Mouse (Mus musculus) midbrain, embryonic 11.5 days (tissue): ENCODE results near the gene Cldn7. TPM values are rescaled to one million over a fixed set of nuclear protein-coding genes. Genes with fewer than 3 reads are reported as not detected.
"Not testable (repeated sequence)": the region's sequence is repeated elsewhere in the genome, so short reads cannot be mapped to it uniquely, and the experiment has no call there.

Source experiments
- ATAC-seq: fragments of 200-750 bp; cut with Nextera tagmentation; 2 replicates; pipeline ENCODE4 v1.8.0; 2017; ENCODE audit warnings: moderate TSS enrichment, moderate library complexity; ENCODE audit not compliant: low FRiP score
- DNase-seq: peaks from one replicate; pipeline ENCODE4 v3.0.0; 2015; ENCODE audit warnings: low spot score; ENCODE audit errors: missing footprints
- H3K27ac ChIP-seq: fragments of 300-500 bp; sonication (generic); 2 replicates; pipeline ENCODE4 v1.5.1; 2014; ENCODE audit warnings: low read depth, low read length
- H3K27me3 ChIP-seq: fragments of 300-500 bp; sonication (generic); 2 replicates; pipeline ENCODE4 v1.6.1; 2014; ENCODE audit warnings: mild to moderate bottlenecking, low read length, moderate library complexity, mixed read lengths; ENCODE audit not compliant: control insufficient read depth, insufficient read depth
- H3K36me3 ChIP-seq: fragments of 300-500 bp; sonication (generic); 2 replicates; pipeline ENCODE4 v1.6.1; 2014; ENCODE audit warnings: mild to moderate bottlenecking, low read length, moderate library complexity, mixed read lengths; ENCODE audit not compliant: control insufficient read depth, insufficient read depth
- H3K4me1 ChIP-seq: fragments of 300-500 bp; sonication (generic); 2 replicates; pipeline ENCODE4 v1.6.1; 2014; ENCODE audit warnings: low read length; ENCODE audit not compliant: control insufficient read depth, insufficient read depth
- H3K4me2 ChIP-seq: fragments of 300-500 bp; sonication (generic); 2 replicates; pipeline ENCODE4 v1.6.1; 2014; ENCODE audit warnings: mild to moderate bottlenecking, moderate library complexity
- H3K4me3 ChIP-seq: fragments of 300-500 bp; sonication (generic); 2 replicates; pipeline ENCODE4 v1.5.1; 2014; ENCODE audit warnings: low read depth, low read length
- H3K9ac ChIP-seq: fragments of 300-500 bp; sonication (generic); 2 replicates; pipeline ENCODE4 v1.6.1; 2014; ENCODE audit warnings: low read length
- H3K9me3 ChIP-seq: fragments of 300-500 bp; sonication (generic); 2 replicates; pipeline ENCODE4 v1.6.1; 2016; ENCODE audit warnings: low read length; ENCODE audit not compliant: control insufficient read depth
- WGBS: fragments of 180-500 bp; shearing (Covaris S2); extraction: QIAGEN DNeasy Blood & Tissue Kit; methylation state at CpG from one replicate; pipeline ENCODE4 v1.1.7; 2014; 5-methylcytosine and 5-hydroxymethylcytosine counted together
- polyA plus RNA-seq: library from polyadenylated mRNA; unstranded; fragments of >200 nt; fragmentation: Nextera tagmentation; extraction: Ambion mirVana; gene quantifications from 2 replicates; pipeline ENCODE4 v1.2.1, GENCODE M21; 2014

The Cldn7 gene
- polyA plus RNA-seq, 1 experiment from 2014 or later, result 2.3 TPM

- WGBS, result under 1% methylated on average over 51 of the region's 65 CpGs
- Histone ChIP-seq H3K36me3 (peaks cover 19% of the 10 kb centered on the region), H3K9me3 (no peaks in the 10 kb centered on the region), H3K4me3 (peak overlapping the region; percentile 95), H3K27me3 (no peaks in the 10 kb centered on the region), H3K4me1 (peaks cover 19% of the 10 kb centered on the region), H3K27ac (peak overlapping the region; percentile 88), H3K9ac (peak overlapping the region; percentile 94), H3K4me2 (peak overlapping the region; percentile 87)
- DNase-seq, result peak; percentile 94
- peak; percentile 45 for ATAC-seq
Observed at GRCm38 (mm10) chr11:69920266-69921031, 44.1 kb upstream of the Cldn7 start.

- Histone ChIP-seq H3K4me2 (peak within 1 kb of the TSS; percentile 87), H3K4me1 (peaks cover 14% of the 10 kb centered on the region), H3K9me3 (no peaks in the 10 kb centered on the region), H3K36me3 (peaks cover 14% of the 10 kb centered on the region), H3K27ac (peak within 1 kb of the TSS; percentile 92), H3K9ac (peak within 1 kb of the TSS; percentile 94), H3K27me3 (no peaks in the 10 kb centered on the region), H3K4me3 (peak within 1 kb of the TSS; percentile 95)
- peak; percentile 100 for DNase-seq
- ATAC-seq, result peak; percentile 96
- WGBS, result under 1% methylated on average over 78 of the region's 78 CpGs
Observed at GRCm38 (mm10) chr11:69921114-69922011, 43.2 kb upstream of the Cldn7 start, which contains the start of gene Eif5a. TSS of gene Eif5a (minus strand) at chr11:69921958.

DNA sequence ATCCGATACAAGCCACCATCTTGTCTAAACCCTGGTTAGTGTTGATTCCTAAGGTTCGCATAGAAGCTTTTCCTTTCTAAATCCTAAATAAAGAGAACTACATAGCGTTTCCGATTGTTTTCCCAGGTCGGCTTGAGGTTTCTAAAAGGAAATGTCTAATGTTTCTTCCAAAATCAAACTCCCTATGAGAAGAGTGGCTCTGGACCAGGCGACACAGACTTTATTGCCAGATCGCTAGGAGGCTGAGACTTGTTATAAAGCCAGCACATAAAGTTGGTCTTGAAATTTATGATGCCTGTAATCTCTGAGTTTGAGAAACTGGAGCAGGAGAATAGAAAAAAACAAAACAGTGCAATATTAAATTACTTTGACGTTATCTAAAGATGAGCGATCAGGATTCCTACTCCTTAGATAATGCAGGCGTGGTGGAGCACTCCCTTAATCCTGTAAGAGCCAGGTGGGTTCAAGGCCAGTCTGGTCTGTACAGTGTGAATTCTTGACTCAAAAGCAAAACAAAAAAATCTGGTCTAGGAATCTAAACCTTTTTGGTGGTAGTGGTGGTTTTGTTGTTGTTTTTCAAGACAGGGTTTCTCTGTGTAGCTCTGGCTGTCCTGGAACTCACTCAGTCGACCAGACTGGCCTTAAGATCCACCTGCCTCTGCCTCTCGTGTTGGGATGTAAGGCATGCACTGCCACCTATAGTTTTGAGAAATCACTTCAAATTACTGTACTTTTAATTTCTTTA lies 42.4 kb upstream of the Cldn7 start:
- Histone ChIP-seq H3K9me3 (no peaks in the 10 kb centered on the region), H3K4me1 (peaks cover 14% of the 10 kb centered on the region), H3K4me3 (peak overlapping the region; percentile 95), H3K9ac (peak overlapping the region; percentile 74), H3K27me3 (no peaks in the 10 kb centered on the region), H3K36me3 (peaks cover 11% of the 10 kb centered on the region), H3K4me2 (peak overlapping the region; percentile 51), H3K27ac (peak overlapping the region; percentile 92)
- WGBS, result 5% methylated on average over 12 of the region's 12 CpGs
- no peak for ATAC-seq
- no peak for DNase-seq

GRCm38 (mm10) chr11:69922796-69923195 lies 41.8 kb upstream of the Cldn7 start:
- Histone ChIP-seq H3K36me3 (peaks cover 6% of the 10 kb centered on the region), H3K27me3 (no peaks in the 10 kb centered on the region), H3K4me3 (no peak overlapping the region), H3K9ac (0 out of 2 replicates have a peak overlapping the region, but pooled peaks have one; percentile 4), H3K4me1 (peaks cover 14% of the 10 kb centered on the region), H3K27ac (no peak overlapping the region), H3K4me2 (peak overlapping the region; percentile 51; the same call in 1 of the 2 replicates), H3K9me3 (no peaks in the 10 kb centered on the region)
- 68% methylated on average over 3 of the region's 3 CpGs for WGBS
- ATAC-seq (no peak), DNase-seq (no peak)

GRCm38 (mm10) chr11:69927501-69927900 lies 37.1 kb upstream of the Cldn7 start:
- Histone ChIP-seq H3K4me3 (no peak overlapping the region), H3K9me3 (no peaks in the 10 kb centered on the region), H3K36me3 (no peaks in the 10 kb centered on the region), H3K27me3 (no peaks in the 10 kb centered on the region), H3K9ac (no peak overlapping the region), H3K4me2 (no peak overlapping the region), H3K27ac (no peak overlapping the region), H3K4me1 (no peaks in the 10 kb centered on the region)
- no peak for DNase-seq
- ATAC-seq, result no peak
- WGBS, result 98% methylated on average over 2 of the region's 2 CpGs

DNA sequence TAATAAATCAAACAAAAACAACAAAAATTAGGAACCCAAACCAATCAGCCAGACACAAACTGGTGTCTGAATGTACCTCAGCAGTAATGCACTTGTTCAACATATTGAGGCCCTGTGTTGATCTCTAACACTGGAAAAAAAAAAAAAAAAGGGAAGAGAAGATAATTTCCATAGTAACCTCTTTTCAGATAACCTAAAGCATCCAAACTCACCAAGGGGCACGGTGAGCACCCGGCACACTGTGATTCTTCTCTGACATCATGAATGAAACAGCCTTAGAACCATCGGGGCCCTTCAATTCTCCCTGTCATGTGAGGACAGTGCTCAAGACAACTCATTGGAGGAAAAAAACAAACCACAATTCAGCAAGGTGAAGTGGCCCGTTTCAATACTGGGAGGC lies 34.9 kb upstream of the Cldn7 start:
- no peak overlapping the region for H3K27ac ChIP-seq
- no peak overlapping the region for H3K9ac ChIP-seq
- peaks cover 4% of the 10 kb centered on the region; the same call in 1 of the 2 replicates for H3K27me3 ChIP-seq
- H3K9me3 ChIP-seq, result no peaks in the 10 kb centered on the region
- no peaks in the 10 kb centered on the region for H3K4me1 ChIP-seq
- H3K36me3 ChIP-seq, result no peaks in the 10 kb centered on the region
- no peak overlapping the region for H3K4me2 ChIP-seq
- no peak for DNase-seq
- WGBS, result 84% methylated on average over 4 of the region's 4 CpGs
- ATAC-seq, result no peak
- H3K4me3 ChIP-seq, result no peak overlapping the region

GRCm38 (mm10) chr11:69930176-69930575 lies 34.4 kb upstream of the Cldn7 start:
- H3K9me3 ChIP-seq, H3K27me3 ChIP-seq, H3K9ac ChIP-seq, H3K4me1 ChIP-seq, H3K27ac ChIP-seq, H3K4me2 ChIP-seq, DNase-seq, ATAC-seq, H3K4me3 ChIP-seq, H3K36me3 ChIP-seq: not testable (repeated sequence)
- WGBS, result 87% methylated on average over 8 of the region's 8 CpGs

DNA sequence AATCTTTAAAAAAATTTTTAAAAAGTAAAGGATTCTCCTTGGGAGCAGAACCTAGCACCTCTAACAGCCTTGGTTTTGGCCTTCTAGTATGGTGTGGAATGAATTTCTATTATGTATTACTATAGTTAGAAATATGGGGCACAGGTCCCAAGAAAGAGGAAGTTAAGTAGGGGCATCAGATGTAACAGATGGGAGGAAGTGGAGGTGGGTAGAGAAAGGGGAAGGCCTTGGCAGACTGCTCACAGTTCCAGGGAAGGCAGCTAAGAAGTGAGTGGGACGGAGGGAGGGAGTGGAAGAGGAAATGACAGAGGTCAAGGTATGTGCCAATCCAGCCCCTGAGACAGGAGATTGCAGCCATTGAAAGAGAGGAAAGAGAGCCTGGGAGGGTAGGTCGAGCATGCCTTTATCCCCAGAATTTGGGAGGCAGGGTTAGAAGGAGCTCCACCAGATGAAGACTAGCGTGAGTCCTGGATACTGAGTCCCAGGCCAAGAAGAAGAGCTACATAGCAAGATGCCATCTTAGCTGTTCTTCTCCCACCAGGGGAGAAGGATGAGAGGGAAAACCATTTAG lies 33.5 kb upstream of the Cldn7 start:
- H3K4me1 ChIP-seq, result peaks cover 6% of the 10 kb centered on the region
- H3K27ac ChIP-seq, result no peak overlapping the region
- H3K27me3 ChIP-seq, result peaks cover 14% of the 10 kb centered on the region
- no peak for DNase-seq
- H3K4me3 ChIP-seq, result no peak overlapping the region
- H3K36me3 ChIP-seq, result no peaks in the 10 kb centered on the region
- H3K9me3 ChIP-seq, result no peaks in the 10 kb centered on the region
- no peak for ATAC-seq
- no peak overlapping the region for H3K9ac ChIP-seq
- no peak overlapping the region for H3K4me2 ChIP-seq
- WGBS, result 81% methylated on average over 3 of the region's 3 CpGs
